Mouse (Mus musculus) brain, embryonic 14.5 days (tissue): ENCODE data around the gene Get4. TPM values are rescaled to one million over a fixed set of nuclear protein-coding genes. Genes with fewer than 3 reads are reported as not detected.
A peak's percentile ranks its signal among the peaks of the same experiment; 100 is the strongest.

Experiments used
- DNase-seq: peaks from one replicate; pipeline ENCODE4 v3.0.0-alpha.2; 2011; ENCODE audit warnings: low read depth
- CTCF ChIP-seq: fragments of 200-500 bp; IDR thresholded peaks from 2 replicates; pipeline ENCODE4 v1.5.1; 2012; ENCODE audit warnings: inconsistent platforms, mild to moderate bottlenecking, moderate library complexity, borderline replicate concordance; ENCODE audit not compliant: insufficient read depth, insufficient read length; ENCODE audit errors: extremely low read depth
- POLR2A ChIP-seq: fragments of 200-500 bp; IDR thresholded peaks from 2 replicates; pipeline ENCODE4 v1.6.1; 2012; ENCODE audit warnings: mild to moderate bottlenecking, inconsistent platforms, borderline replicate concordance; ENCODE audit not compliant: poor library complexity, insufficient read depth, insufficient read length, severe bottlenecking; ENCODE audit errors: extremely low read depth
- polyA plus RNA-seq: library from polyadenylated mRNA; depleted of rRNA; stranded (reverse); fragments of >200 nt; gene quantifications from 2 replicates; pipeline ENCODE4 v1.2.3, GENCODE M21; 2012

Get4 gene
- polyA plus RNA-seq, 1 experiment: 93.2 TPM

DNA sequence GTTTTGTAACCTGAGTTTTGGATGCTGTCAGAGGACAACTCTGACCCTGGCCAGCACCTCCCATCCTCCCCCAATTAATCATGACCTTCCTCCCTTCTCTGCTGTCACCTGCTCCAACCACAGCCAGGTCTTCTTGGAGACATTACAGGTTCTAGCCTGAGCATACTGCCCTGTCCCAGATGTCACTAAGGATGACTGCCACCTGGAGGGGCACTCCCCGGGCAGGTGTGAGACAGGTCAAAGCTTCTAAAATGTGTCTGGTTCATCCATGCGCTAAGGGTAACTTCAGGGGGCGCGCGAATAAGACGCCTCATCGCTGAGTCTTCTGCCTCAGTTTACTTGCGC lies 416 bp upstream of the Get4 start:
- no peak for DNase-seq
- TF ChIP-seq CTCF: no peak
- TF ChIP-seq POLR2A: peak; percentile 39; the same call in 1 of the 2 replicates

DNA sequence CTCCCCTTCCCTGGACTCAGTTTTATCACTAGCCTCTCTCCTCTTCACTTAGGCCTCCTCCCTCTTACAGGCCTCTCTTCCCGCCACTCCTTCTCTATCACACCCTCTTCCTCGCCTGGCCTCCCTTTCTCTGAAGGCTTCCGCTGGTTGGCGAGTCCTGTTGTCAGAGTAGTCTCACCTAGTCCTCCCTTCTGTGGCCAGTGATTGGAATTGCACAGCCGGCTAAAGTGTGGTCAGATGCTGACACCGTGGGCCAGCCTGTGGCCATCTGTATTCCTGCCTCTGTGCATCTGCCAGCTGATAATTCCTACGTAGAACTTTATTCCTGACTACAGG lies 754 bp downstream of the Get4 start:
- no peak for TF ChIP-seq POLR2A
- no peak for TF ChIP-seq CTCF
- DNase-seq: no peak

DNA sequence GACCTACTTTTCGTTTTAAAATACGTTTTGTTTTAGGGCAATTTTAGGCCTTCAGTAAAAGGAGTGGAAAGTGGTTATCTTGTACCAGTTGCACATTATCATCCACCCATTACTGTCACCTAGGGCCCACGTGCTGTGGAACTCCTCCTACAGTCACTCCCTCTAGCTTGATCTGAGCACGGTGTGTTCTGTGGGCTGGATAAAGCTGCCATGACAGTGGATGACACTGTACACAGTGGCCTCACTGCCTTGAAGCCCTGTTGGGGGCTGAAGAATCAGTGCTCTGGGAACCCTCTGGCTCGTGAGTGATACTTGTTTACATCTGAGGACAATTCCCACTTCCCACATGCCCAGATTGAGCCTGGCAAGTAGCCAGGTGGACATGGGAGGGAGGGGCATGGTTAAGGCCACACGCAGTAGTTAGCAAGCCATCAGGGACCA lies 1.2 kb downstream of the Get4 start:
- peak; percentile 61 for DNase-seq
- no peak for TF ChIP-seq CTCF
- no peak for TF ChIP-seq POLR2A

DNA sequence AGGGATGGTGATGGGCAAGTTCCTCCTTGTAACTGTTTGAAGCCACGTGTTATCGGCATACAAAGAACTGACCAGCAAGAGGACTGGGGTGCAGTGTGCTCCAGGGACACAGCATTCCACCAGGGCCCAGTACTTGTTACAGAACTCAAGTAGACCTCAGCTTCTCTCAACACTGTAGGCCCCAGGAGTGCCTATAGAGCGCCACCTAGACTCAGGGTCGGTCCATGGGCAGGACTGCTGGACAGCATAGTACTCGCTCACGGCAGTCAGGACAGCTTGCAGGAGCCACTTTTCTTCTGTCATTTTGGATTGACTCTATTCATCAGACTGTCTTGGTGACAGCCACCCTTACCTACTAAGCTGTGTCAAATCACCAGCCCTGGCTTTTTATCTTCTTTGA lies 2.8 kb downstream of the Get4 start:
- DNase-seq: no peak
- TF ChIP-seq POLR2A (no peak), CTCF (no peak)

DNA sequence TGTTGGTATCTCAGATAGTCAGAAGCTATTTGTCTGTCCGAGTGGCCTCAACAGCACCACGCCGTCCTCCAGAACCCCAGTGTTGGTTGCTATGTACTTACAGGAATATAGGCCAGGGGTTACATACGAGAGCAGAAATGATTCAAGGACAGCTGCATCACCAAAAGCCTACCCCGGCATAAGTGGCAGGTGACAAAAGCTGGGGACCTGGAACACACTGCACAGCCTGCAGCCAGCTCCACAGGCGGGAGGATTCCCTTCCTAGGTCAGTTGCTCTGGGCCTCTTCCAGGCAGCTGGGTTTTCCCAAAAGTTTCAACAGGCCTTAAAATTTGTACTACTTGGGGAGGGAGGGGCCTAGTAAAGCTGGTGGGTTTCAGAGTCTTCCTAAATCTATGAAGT lies 3.7 kb downstream of the Get4 start:
- TF ChIP-seq POLR2A: no peak
- no peak for TF ChIP-seq CTCF
- DNase-seq: no peak

DNA sequence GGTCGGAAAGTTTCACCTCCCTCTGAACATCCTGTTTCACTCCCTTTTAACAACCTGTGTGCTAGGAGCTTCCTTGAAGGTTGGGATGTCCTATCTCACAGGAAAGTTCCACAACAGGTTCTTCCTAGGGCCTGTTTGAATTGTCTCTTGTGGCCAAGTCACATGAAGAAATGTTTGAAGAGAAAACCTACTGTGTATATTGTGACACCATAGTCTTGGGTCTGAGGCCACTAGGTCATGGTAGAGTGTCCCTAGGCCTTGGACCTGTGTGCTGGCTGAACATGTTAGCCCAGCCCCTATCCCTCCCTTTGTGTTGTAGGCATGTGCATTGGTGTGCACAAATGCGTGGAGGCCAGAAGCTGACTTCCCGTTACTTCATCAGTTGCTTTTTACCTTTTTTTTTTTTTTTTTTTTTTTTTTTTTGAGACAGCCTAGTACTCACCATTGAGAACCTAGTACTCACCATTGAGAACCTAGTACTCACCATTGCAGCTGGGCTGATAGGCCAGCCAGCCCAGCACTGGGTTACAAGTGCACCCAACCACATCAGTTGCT lies 4.2 kb downstream of the Get4 start:
- no peak for DNase-seq
- no peak for TF ChIP-seq CTCF
- TF ChIP-seq POLR2A: no peak

DNA sequence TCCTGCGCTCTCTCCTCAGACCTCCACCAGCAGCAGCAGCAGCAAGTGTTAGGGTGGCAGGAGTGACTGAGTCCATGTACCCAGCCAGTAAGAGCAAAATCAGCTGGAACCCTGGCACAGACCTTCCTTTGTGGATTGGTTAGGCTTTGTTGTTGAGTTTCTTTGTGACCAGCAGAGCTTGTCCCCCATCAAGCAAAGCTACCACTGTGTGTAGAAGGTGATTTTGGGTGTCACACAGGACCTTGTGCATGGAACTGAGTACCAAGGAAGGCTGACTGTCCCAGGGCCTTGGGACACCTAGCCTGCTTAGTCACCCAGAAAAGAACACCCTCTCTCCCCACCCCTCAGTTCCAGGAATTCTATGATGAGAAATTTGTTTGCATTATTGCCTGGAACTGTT lies 5.1 kb downstream of the Get4 start:
- TF ChIP-seq POLR2A (no peak), CTCF (no peak)
- DNase-seq: no peak

DNA sequence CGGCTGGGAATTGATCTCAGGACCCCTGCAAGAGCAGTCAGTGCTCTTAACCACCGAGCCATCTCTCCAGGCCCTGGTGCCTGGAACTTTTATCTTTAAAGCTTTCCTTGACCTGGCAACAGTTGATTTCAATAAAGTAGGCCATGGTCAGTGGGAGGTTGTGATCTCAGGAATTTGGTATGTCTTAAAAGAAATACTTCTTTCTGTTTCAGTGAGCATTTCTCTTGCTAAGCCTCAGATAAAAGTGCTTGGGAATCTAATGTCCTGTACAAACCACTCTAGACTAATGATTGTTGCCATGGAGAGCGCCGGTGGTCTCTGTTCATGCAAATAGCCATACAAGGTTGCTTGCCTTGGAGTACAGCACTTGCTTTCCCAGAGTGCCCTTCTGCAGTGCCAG lies 5.7 kb downstream of the Get4 start:
- no peak for TF ChIP-seq CTCF
- no peak for TF ChIP-seq POLR2A
- peak; percentile 22 for DNase-seq

DNA sequence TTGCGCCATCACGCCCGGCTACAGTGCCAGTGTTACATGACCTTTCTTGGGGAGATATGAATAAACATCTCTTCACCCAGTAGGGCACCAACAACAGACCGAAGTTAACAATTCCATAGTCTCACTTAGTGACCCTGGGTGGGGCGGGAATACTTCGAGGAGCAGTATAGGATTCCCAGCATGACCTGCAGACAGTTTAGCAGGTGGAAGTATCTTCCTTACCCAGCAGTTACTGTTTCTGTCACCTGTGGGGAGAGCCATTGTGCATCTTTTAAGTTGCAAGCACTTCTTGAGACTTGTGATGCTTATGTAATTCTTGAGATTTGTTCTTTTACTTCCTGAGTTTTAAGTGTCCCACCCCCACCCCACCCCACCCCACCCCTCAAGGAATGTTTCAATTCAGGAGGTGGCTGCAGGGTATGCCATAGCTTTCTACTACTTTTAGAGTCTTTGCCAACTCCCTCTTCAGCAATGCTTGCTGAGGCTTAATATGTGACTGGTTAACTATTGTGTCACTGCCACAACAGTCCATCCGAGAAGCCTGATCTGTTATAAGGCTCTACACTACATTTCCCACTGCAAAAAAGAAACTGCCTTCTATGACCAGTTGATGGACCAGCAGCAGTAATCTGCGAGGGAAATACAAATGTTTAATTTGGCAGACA lies 6.4 kb downstream of the Get4 start:
- DNase-seq: no peak
- TF ChIP-seq CTCF (no peak), POLR2A (no peak)

DNA sequence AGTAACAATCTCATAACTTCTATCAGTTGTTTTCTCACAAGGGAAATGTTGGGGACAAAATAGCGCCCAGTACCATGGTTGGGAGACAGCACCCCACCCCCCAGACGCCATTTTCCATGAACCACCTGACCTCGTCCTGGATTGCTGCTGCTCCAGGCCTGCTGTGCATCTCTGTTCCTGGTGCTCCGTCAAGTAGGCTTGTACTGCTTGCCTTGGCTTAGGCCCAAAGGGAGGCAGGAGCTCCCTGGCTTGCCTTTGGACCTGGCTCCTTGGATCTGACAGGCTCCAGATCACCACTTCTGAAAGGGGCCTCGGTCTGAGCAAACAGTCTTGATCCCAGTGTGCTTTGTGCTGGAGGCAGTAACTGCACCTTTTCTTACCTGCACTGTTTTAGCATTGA lies 7.7 kb downstream of the Get4 start:
- no peak for TF ChIP-seq CTCF
- TF ChIP-seq POLR2A: no peak
- DNase-seq: no peak

DNA sequence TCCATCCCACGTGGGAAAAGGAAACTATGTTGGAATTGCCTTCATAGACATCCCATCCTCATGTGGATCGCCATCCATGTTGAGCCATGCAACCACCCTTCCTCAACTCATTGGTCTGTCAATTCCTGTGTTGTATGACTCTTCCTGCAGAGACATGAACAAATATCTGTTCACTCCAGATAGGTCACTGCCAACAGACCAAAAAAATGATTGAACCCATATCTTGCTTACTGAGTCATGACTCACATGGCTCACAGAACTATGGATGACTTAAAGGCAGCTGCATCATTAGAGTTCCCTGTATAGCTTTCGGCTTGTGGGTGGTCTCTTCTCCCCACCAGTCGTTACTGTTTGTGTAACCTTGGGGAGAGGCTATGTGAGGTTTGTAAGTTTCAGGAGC lies 9.3 kb downstream of the Get4 start:
- TF ChIP-seq POLR2A (no peak), CTCF (no peak)
- DNase-seq: no peak

DNA sequence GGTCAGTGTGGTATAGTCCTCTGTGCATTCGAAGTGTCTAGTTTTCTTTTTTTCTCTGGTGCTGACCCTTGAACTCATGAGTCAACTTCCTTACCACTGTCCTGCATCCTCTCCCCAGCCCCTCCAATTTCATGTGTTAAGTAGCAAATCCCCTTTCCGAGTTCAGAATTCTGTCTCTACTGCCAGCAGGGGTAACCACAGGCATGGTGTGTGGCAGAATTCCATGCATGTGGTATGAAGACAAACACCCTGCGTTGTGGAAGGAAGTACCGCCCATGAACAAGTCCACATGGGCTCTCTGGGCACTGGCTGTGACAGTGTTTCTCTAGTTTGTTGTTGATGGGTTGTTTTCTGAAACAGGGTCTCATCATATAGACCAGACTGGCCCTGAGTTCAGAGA lies 15.5 kb downstream of the Get4 start:
- DNase-seq: no peak
- TF ChIP-seq POLR2A: no peak
- no peak for TF ChIP-seq CTCF

DNA sequence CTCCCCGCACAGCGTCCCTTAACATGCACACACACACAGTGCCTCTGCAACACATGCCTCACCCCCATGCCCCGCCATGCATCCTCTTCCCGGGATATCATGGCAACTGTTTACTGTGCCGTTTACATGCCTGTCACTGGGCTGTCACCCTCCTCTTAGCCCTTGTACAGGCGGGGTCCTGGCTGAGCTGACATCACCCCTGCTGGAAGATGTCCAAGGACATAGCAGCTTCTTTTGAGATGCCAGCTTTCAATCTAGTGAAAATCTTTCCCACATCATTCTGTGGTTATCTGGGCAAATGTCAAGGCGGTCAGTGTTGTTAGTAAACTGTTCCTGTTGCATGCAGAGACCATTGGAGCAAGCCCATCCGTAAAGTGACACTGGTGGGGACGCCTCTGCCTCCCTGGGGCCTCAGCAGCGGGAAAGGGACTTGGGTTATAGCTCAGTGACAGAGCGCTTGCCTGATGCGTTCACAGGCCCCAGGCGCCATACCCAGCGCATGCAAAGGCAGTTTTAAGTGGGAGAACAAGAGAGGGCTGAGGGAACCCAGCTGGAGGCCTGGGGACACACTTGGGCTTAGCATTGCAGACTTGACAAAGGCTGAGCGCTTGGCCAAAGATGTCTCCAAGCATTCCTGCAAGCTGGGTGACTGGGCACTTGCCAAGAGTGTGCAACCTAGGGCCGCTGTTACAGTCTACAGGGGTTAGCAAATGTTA lies 18.8 kb downstream of the Get4 start:
- TF ChIP-seq CTCF (no peak), POLR2A (no peak)
- DNase-seq: peak; percentile 35
